Mouse (Mus musculus) heart, adult 2 months (tissue): ENCODE data around the gene Trpm5.

Source experiments
- CTCF ChIP-seq: fragments of 200-600 bp; IDR thresholded peaks from 2 replicates; pipeline ENCODE4 v1.8.1; 2022; ENCODE audit warnings: antibody characterized with exemption, mild to moderate bottlenecking, moderate library complexity
- EP300 ChIP-seq: fragments of 200-500 bp; IDR thresholded peaks from 2 replicates; pipeline ENCODE4 v1.6.1; 2011; ENCODE audit warnings: low read depth, low read length, control low read depth; ENCODE audit not compliant: insufficient read depth

DNA sequence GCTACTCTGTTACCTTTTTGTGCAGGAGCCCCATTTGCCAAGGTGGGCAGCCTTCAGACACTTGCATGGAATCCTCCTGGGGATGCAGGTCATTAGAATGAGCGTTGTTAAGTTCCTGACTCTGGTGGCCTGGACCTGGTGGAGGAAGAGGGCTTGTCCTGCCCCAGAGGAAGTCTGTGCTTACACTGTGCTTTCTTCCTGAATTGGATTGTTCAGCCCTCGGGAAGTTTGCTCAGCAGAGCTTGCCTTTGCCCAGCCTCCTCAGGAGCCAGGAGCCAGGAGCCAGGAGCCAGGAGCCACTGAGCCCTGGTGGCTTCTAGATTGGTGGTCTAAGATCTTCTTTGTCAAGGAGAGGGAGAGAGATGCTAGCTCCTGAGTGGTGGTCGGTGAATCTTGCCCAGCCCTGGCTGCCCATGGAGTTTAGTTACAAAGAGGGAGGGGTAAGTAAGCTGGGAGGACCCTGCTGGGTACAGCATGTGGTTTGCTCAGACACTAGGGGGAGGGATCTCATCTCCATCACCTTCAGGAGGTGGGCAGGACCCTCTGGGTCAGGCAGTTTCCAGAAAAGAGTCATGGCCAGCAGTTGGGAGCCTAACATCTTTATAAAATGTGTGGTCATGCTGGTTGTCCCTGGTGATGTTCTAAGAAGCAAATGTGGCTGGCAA lies 14.7 kb upstream of the Trpm5 start:
- TF ChIP-seq CTCF, result no peak
- TF ChIP-seq EP300, result no peak
